Mouse (Mus musculus): ENCODE data around the gene Pdhx. TPM values are rescaled to one million over a fixed set of nuclear protein-coding genes. Genes with fewer than 3 reads are reported as not detected.

The Pdhx gene
- polyA plus RNA-seq, 1 experiment from 2014 or later = 37.2 TPM

- Histone ChIP-seq H3K9ac (ENCODE audit: low read length) (no peak overlapping the region), H3K27ac (ENCODE audit: low read depth) (no peak overlapping the region), H3K27me3 (replicated peaks; ENCODE audit: control insufficient read depth, insufficient read depth, low read length) (no peaks in the 10 kb centered on the region), H3K4me1 (replicated peaks; ENCODE audit: control insufficient read depth, insufficient read depth, low read length) (no peaks in the 10 kb centered on the region; the same call in 1 of the 2 replicates), H3K4me3 (ENCODE audit: low read depth, low read length) (no peak overlapping the region), H3K36me3 (ENCODE audit: control insufficient read depth, insufficient read depth, low read length) (no peaks in the 10 kb centered on the region), H3K9me3 (ENCODE audit: control insufficient read depth, low read length) (no peaks in the 10 kb centered on the region), H3K4me2 (ENCODE audit: low read length) (no peak overlapping the region)
- no peak for ATAC-seq (replicated peaks; ENCODE audit: low FRiP score, low TSS enrichment, low read depth)
- no peak for DNase-seq (ENCODE audit: low spot score)
- WGBS = 93% methylated on average over 4 of the region's 4 CpGs
Measured at GRCm38 (mm10) chr2:102987708-102988010, 85.7 kb downstream of the Pdhx start.

- no peak overlapping the region for H3K9ac ChIP-seq (ENCODE audit: low read length)
- H3K27me3 ChIP-seq (replicated peaks; ENCODE audit: control insufficient read depth, insufficient read depth, low read length) = no peaks in the 10 kb centered on the region
- H3K4me2 ChIP-seq (ENCODE audit: low read length) = no peak overlapping the region
- H3K9me3 ChIP-seq (ENCODE audit: control insufficient read depth, low read length) = no peaks in the 10 kb centered on the region
- no peaks in the 10 kb centered on the region for H3K36me3 ChIP-seq (ENCODE audit: control insufficient read depth, insufficient read depth, low read length)
- WGBS = 82% methylated on average over 6 of the region's 6 CpGs
- no peaks in the 10 kb centered on the region; the same call in 1 of the 2 replicates for H3K4me1 ChIP-seq (replicated peaks; ENCODE audit: control insufficient read depth, insufficient read depth, low read length)
- H3K4me3 ChIP-seq (ENCODE audit: low read depth, low read length) = no peak overlapping the region
- ATAC-seq (replicated peaks; ENCODE audit: low FRiP score, low TSS enrichment, low read depth) (no peak), DNase-seq (ENCODE audit: low spot score) (no peak)
- no peak overlapping the region; the same call in 1 of the 2 replicates for H3K27ac ChIP-seq (ENCODE audit: low read depth)
Measured at GRCm38 (mm10) chr2:102986964-102987707, 86.2 kb downstream of the Pdhx start.

- H3K4me2 ChIP-seq (ENCODE audit: low read length) = no peak overlapping the region
- no peak overlapping the region for H3K27ac ChIP-seq (ENCODE audit: low read depth)
- H3K36me3 ChIP-seq (ENCODE audit: control insufficient read depth, insufficient read depth, low read length) = no peaks in the 10 kb centered on the region
- H3K4me3 ChIP-seq (ENCODE audit: low read depth, low read length) = no peak overlapping the region
- 51% methylated on average over 3 of the region's 3 CpGs for WGBS
- H3K27me3 ChIP-seq (replicated peaks; ENCODE audit: control insufficient read depth, insufficient read depth, low read length) = no peaks in the 10 kb centered on the region
- no peak for ATAC-seq (replicated peaks; ENCODE audit: low FRiP score, low TSS enrichment, low read depth)
- no peak for DNase-seq (ENCODE audit: low spot score)
- H3K9ac ChIP-seq (ENCODE audit: low read length) = no peak overlapping the region
- H3K4me1 ChIP-seq (replicated peaks; ENCODE audit: control insufficient read depth, insufficient read depth, low read length) = no peaks in the 10 kb centered on the region; the same call in 1 of the 2 replicates
- H3K9me3 ChIP-seq (ENCODE audit: control insufficient read depth, low read length) = no peaks in the 10 kb centered on the region
Measured at GRCm38 (mm10) chr2:102986424-102986823, 86.9 kb downstream of the Pdhx start.

- no peak overlapping the region for H3K9ac ChIP-seq (ENCODE audit: low read length)
- no peaks in the 10 kb centered on the region for H3K36me3 ChIP-seq (ENCODE audit: control insufficient read depth, insufficient read depth, low read length)
- no peak overlapping the region for H3K4me2 ChIP-seq (ENCODE audit: low read length)
- no peaks in the 10 kb centered on the region for H3K4me1 ChIP-seq (replicated peaks; ENCODE audit: control insufficient read depth, insufficient read depth, low read length)
- no peaks in the 10 kb centered on the region for H3K9me3 ChIP-seq (ENCODE audit: control insufficient read depth, low read length)
- H3K27ac ChIP-seq (ENCODE audit: low read depth) = no peak overlapping the region
- no peaks in the 10 kb centered on the region for H3K27me3 ChIP-seq (replicated peaks; ENCODE audit: control insufficient read depth, insufficient read depth, low read length)
- ATAC-seq (replicated peaks; ENCODE audit: low FRiP score, low TSS enrichment, low read depth) (no peak), DNase-seq (ENCODE audit: low spot score) (no peak)
- H3K4me3 ChIP-seq (ENCODE audit: low read depth, low read length) = no peak overlapping the region
- WGBS = 78% methylated on average over 2 of the region's 2 CpGs
Measured at GRCm38 (mm10) chr2:102982822-102983221, 90.5 kb downstream of the Pdhx start.

- WGBS = 85% methylated on average over 8 of the region's 8 CpGs
- H3K9ac ChIP-seq (ENCODE audit: low read length) = no peak overlapping the region
- no peak overlapping the region for H3K27ac ChIP-seq (ENCODE audit: low read depth)
- no peaks in the 10 kb centered on the region for H3K36me3 ChIP-seq (ENCODE audit: control insufficient read depth, insufficient read depth, low read length)
- no peak for DNase-seq (ENCODE audit: low spot score)
- no peak for ATAC-seq (replicated peaks; ENCODE audit: low FRiP score, low TSS enrichment, low read depth)
- no peaks in the 10 kb centered on the region for H3K27me3 ChIP-seq (replicated peaks; ENCODE audit: control insufficient read depth, insufficient read depth, low read length)
- H3K9me3 ChIP-seq (ENCODE audit: control insufficient read depth, low read length) = no peaks in the 10 kb centered on the region
- no peaks in the 10 kb centered on the region for H3K4me1 ChIP-seq (replicated peaks; ENCODE audit: control insufficient read depth, insufficient read depth, low read length)
- H3K4me3 ChIP-seq (ENCODE audit: low read depth, low read length) = no peak overlapping the region
- H3K4me2 ChIP-seq (ENCODE audit: low read length) = no peak overlapping the region
Measured at GRCm38 (mm10) chr2:102981446-102982314, 91.6 kb downstream of the Pdhx start.

GRCm38 (mm10) chr2:102980870-102981269 is 92.4 kb downstream of the Pdhx start:
- Histone ChIP-seq H3K36me3 (ENCODE audit: control insufficient read depth, insufficient read depth, low read length) (no peaks in the 10 kb centered on the region), H3K9ac (ENCODE audit: low read length) (no peak overlapping the region), H3K4me2 (ENCODE audit: low read length) (no peak overlapping the region), H3K27ac (ENCODE audit: low read depth) (no peak overlapping the region), H3K27me3 (replicated peaks; ENCODE audit: control insufficient read depth, insufficient read depth, low read length) (no peaks in the 10 kb centered on the region), H3K9me3 (ENCODE audit: control insufficient read depth, low read length) (no peaks in the 10 kb centered on the region), H3K4me1 (replicated peaks; ENCODE audit: control insufficient read depth, insufficient read depth, low read length) (no peaks in the 10 kb centered on the region), H3K4me3 (ENCODE audit: low read depth, low read length) (no peak overlapping the region)
- DNase-seq (ENCODE audit: low spot score) = no peak
- no peak for ATAC-seq (replicated peaks; ENCODE audit: low FRiP score, low TSS enrichment, low read depth)
- 51% methylated on average over 2 of the region's 2 CpGs for WGBS

- ATAC-seq (replicated peaks; ENCODE audit: low FRiP score, low TSS enrichment, low read depth) = no peak
- Histone ChIP-seq H3K9ac (ENCODE audit: low read length) (no peak overlapping the region), H3K36me3 (ENCODE audit: control insufficient read depth, insufficient read depth, low read length) (no peaks in the 10 kb centered on the region), H3K9me3 (ENCODE audit: control insufficient read depth, low read length) (no peaks in the 10 kb centered on the region), H3K4me1 (replicated peaks; ENCODE audit: control insufficient read depth, insufficient read depth, low read length) (no peaks in the 10 kb centered on the region), H3K27me3 (replicated peaks; ENCODE audit: control insufficient read depth, insufficient read depth, low read length) (no peaks in the 10 kb centered on the region), H3K27ac (ENCODE audit: low read depth) (no peak overlapping the region), H3K4me2 (ENCODE audit: low read length) (no peak overlapping the region), H3K4me3 (ENCODE audit: low read depth, low read length) (no peak overlapping the region)
- DNase-seq (ENCODE audit: low spot score) = no peak
- 96% methylated on average over 2 of the region's 2 CpGs for WGBS
Measured at GRCm38 (mm10) chr2:102979519-102979918, 93.8 kb downstream of the Pdhx start.

- Histone ChIP-seq H3K27me3 (replicated peaks; ENCODE audit: control insufficient read depth, insufficient read depth, low read length) (no peaks in the 10 kb centered on the region), H3K36me3 (ENCODE audit: control insufficient read depth, insufficient read depth, low read length) (no peaks in the 10 kb centered on the region), H3K9me3 (ENCODE audit: control insufficient read depth, low read length) (no peaks in the 10 kb centered on the region), H3K4me3 (ENCODE audit: low read depth, low read length) (no peak overlapping the region), H3K4me2 (ENCODE audit: low read length) (no peak overlapping the region), H3K4me1 (replicated peaks; ENCODE audit: control insufficient read depth, insufficient read depth, low read length) (no peaks in the 10 kb centered on the region), H3K27ac (ENCODE audit: low read depth) (no peak overlapping the region), H3K9ac (ENCODE audit: low read length) (no peak overlapping the region)
- ATAC-seq (replicated peaks; ENCODE audit: low FRiP score, low TSS enrichment, low read depth) (no peak), DNase-seq (ENCODE audit: low spot score) (no peak)
Measured at GRCm38 (mm10) chr2:102979112-102979511, 94.2 kb downstream of the Pdhx start.

All from intestine, embryonic 14.5 days (tissue).